Mouse (Mus musculus) heart, adult 8-10 months (tissue): ENCODE data around the gene Chrm3. TPM values are rescaled to one million over a fixed set of nuclear protein-coding genes. Genes with fewer than 3 reads are reported as not detected.

Experiments used
- microRNA-seq: library from miRNA; unstranded; fragments of <30 nt; microRNA quantifications from one replicate; pipeline ENCODE4 v1.2.0, GENCODE M21; 2022
- total RNA-seq, 4 experiments: library from RNA; stranded (reverse); gene quantifications; 2 replicates each; pipeline ENCODE4 v1.2.4; 2022

Chrm3 gene
- total RNA-seq, 4 experiments from 2014 or later: 0.78 to 1.8 (median 1.2) TPM

Small RNAs within 50 kb of the gene (microRNA-seq; reads per million reads assigned to microRNA genes)
- not detected for gene Gm24187
